Mouse (Mus musculus) left cerebral cortex, adult 18-20 months (tissue): ENCODE measurements at regions not wholly inside any gene's neighbourhood (a gene's known extent, or its start where the extent isn't known, plus 50 kb on each side); places are given as distances from the start of the nearest gene placed in this dataset.

ENCODE experiments used
- DNase-seq, 2 experiments: peaks; one replicate each; pipeline ENCODE4 v3.0.0; 2021 to 2022; ENCODE audit warnings: low spot score in 2 of 2, mixed read lengths in 1 of 2

DNA sequence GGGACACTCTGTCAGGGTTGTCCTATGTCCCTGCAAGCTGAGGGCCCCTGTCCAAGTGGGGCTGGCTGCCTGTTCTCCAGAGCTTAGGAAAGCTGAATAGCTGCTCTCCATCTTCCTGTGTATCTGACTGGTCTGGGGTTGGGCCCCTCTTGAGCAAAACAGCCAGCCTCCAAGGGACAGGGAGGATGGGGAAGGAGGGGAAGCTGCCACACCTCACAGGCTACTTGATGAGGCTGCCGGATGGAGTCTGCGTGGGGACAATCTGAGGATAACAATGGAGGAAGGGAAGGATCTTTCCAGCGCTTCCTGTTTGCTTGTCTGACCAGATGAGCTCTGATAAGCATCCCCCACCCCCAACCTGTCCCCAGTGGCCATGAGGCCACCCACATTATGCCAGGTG, 57.1 kb upstream of the Ccnd1 start:
- no peak for DNase-seq

GRCm38 (mm10) chr7:144994229-144994628, 54.5 kb upstream of the Ccnd1 start:
- DNase-seq = no peak

- no peak for DNase-seq
Measured at GRCm38 (mm10) chr7:144993566-144993965, 53.8 kb upstream of the Ccnd1 start.

DNA sequence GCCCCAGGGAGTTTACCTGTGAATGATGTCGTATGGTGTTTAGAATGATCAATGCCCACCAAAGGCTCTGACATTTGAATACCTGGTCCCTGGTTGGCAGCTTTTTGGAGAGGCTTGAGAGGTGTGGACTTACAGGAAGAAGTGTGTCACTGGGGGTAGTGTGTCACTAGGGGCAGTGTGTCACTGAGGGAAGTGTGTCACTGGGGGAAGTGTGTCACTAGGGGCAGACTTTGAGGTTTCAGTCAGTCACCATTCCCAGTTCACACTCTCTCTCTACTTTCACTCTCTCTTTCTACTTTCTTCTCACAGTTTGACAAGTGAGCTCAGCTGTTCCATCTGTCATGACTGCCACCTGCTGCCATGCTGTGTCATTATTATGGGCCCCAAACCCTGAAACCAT, 52.0 kb upstream of the Ccnd1 start:
- no peak for DNase-seq
